Mouse (Mus musculus) mouse trophoblast stem cell (cell line): Measurements from ENCODE around the gene Slc25a29.

Experiments
- in situ Hi-C, 2 experiments: fragments of 300-500 bp; cut with MseI, MboI; formaldehyde crosslinking; loops; 2 replicates in 1 of 2; 3 replicates in 1 of 2; pipeline ENCODE4 v1.15.1; 2025

Gene Slc25a29

GRCm38 (mm10) chr12:108801613-108802012 lies 34.1 kb downstream of the Slc25a29 start:
- in situ Hi-C loops = no loop called here

GRCm38 (mm10) chr12:108794979-108795537 lies 40.6 kb downstream of the Slc25a29 start:
- in situ Hi-C loops = no loop called here

- in situ Hi-C loops = no loop called here
These were observed 41.5 kb downstream of the Slc25a29 start for GRCm38 (mm10) chr12:108794078-108794711.

GRCm38 (mm10) chr12:108793453-108793941 lies 42.2 kb downstream of the Slc25a29 start:
- in situ Hi-C loops = no loop called here

GRCm38 (mm10) chr12:108792546-108793452 lies 42.9 kb downstream of the Slc25a29 start, which contains the start of gene Yy1:
Yy1 (plus strand) TSS chr12:108792973.
- in situ Hi-C loops = no loop called here

GRCm38 (mm10) chr12:108792152-108792545 lies 43.5 kb downstream of the Slc25a29 start:
- in situ Hi-C loops = no loop called here

GRCm38 (mm10) chr12:108787329-108787728 lies 48.4 kb downstream of the Slc25a29 start:
- in situ Hi-C loops = no loop called here

- in situ Hi-C loops = no loop called here
These were observed 50.5 kb downstream of the Slc25a29 start for GRCm38 (mm10) chr12:108785161-108785560.

- in situ Hi-C loops = no loop called here
These were observed 55.4 kb downstream of the Slc25a29 start for GRCm38 (mm10) chr12:108780108-108780877.
